Mouse (Mus musculus) MEL (cell line): ENCODE measurements around the gene Nucks1. TPM values are rescaled to one million over a fixed set of nuclear protein-coding genes. Genes with fewer than 3 reads are reported as not detected.

Experiments used
- DNase-seq: peaks from one replicate; pipeline ENCODE4 v3.0.0; 2011; ENCODE audit warnings: low read depth, low spot score
- H3K27ac ChIP-seq: 2 replicates; pipeline ENCODE4 v1.5.1; 2012; ENCODE audit warnings: low read depth, mild to moderate bottlenecking, control low read depth, low read length, moderate library complexity; ENCODE audit not compliant: control insufficient read depth
- H3K27me3 ChIP-seq, 2 experiments: fragments of 150-350 bp in 1 of 2; sonication (generic) in 1 of 2; 2 replicates each; pipeline ENCODE4 v1.6.1; 2012; ENCODE audit warnings: low read length in 2 of 2, mild to moderate bottlenecking in 2 of 2, improper control_type of control experiment in 1 of 2, moderate library complexity in 1 of 2; ENCODE audit not compliant: insufficient read depth in 2 of 2, control insufficient read depth in 1 of 2
- H3K36me3 ChIP-seq, 2 experiments: 2 replicates each; pipeline ENCODE4 v1.6.1; 2012 to 2014; ENCODE audit warnings: low read length in 2 of 2, improper control_type of control experiment in 1 of 2, inconsistent platforms in 1 of 2, mild to moderate bottlenecking in 1 of 2; ENCODE audit not compliant: insufficient read depth in 2 of 2, control insufficient read depth in 1 of 2
- H3K4me1 ChIP-seq, 2 experiments: fragments of 150-350 bp in 1 of 2; sonication (generic) in 1 of 2; 2 replicates each; pipeline ENCODE4 v1.6.1; 2012; ENCODE audit warnings: low read length in 2 of 2, improper control_type of control experiment in 1 of 2, mild to moderate bottlenecking in 1 of 2; ENCODE audit not compliant: insufficient read depth in 2 of 2, control insufficient read depth in 1 of 2
- H3K4me3 ChIP-seq, 2 experiments: fragments of 150-350 bp in 1 of 2; sonication (generic) in 1 of 2; 2 replicates each; pipeline ENCODE4 v1.5.1; 2012; ENCODE audit warnings: low read depth in 2 of 2, low read length in 2 of 2, mild to moderate bottlenecking in 2 of 2, moderate library complexity in 2 of 2, control low read depth in 1 of 2, improper control_type of control experiment in 1 of 2; ENCODE audit not compliant: control insufficient read depth in 1 of 2, insufficient read depth in 1 of 2
- H3K79me2 ChIP-seq: 2 replicates; pipeline ENCODE4 v1.6.1; 2012; ENCODE audit warnings: mild to moderate bottlenecking, low read length, moderate library complexity; ENCODE audit not compliant: control insufficient read depth, poor library complexity, insufficient read depth
- H3K9ac ChIP-seq: 2 replicates; pipeline ENCODE4 v1.6.1; 2012; ENCODE audit warnings: low read depth, mild to moderate bottlenecking, control low read depth, low read length, moderate library complexity; ENCODE audit not compliant: control insufficient read depth, poor library complexity, severe bottlenecking
- H3K9me3 ChIP-seq: fragments of 150-350 bp; sonication (generic); replicated peaks from 2 replicates; pipeline ENCODE4 v1.6.1; 2012; ENCODE audit warnings: mild to moderate bottlenecking, low read length, improper control_type of control experiment, moderate library complexity; ENCODE audit not compliant: insufficient read depth
- CHD1 ChIP-seq: IDR thresholded peaks from 2 replicates; pipeline ENCODE4 v1.6.1; 2012; ENCODE audit warnings: low read depth, mild to moderate bottlenecking, inconsistent platforms, low read length, improper control_type of control experiment
- E2F4 ChIP-seq: IDR thresholded peaks from 2 replicates; pipeline ENCODE4 v1.6.1; 2011; ENCODE audit warnings: low read depth, low read length, improper control_type of control experiment, borderline replicate concordance
- ETS1 ChIP-seq: IDR thresholded peaks from 2 replicates; pipeline ENCODE4 v1.6.1; 2012; ENCODE audit warnings: low read depth, mild to moderate bottlenecking, inconsistent platforms, low read length, improper control_type of control experiment, moderate library complexity
- HCFC1 ChIP-seq: IDR thresholded peaks from 2 replicates; pipeline ENCODE4 v1.6.1; 2012; ENCODE audit warnings: low read depth, mild to moderate bottlenecking, inconsistent platforms, low read length, improper control_type of control experiment, moderate library complexity
- JUND ChIP-seq: IDR thresholded peaks from 2 replicates; pipeline ENCODE4 v1.6.1; 2011; ENCODE audit warnings: low read depth, mild to moderate bottlenecking, improper control_type of control experiment, low read length
- KAT2A ChIP-seq: conservative IDR thresholded peaks from 2 replicates; pipeline ENCODE4 v1.6.1; 2012; ENCODE audit warnings: low read depth, low read length, improper control_type of control experiment, inconsistent platforms
- MAX ChIP-seq: IDR thresholded peaks from 2 replicates; pipeline ENCODE4 v1.6.1; 2011; ENCODE audit warnings: low read length, improper control_type of control experiment
- MAZ ChIP-seq: IDR thresholded peaks from 2 replicates; pipeline ENCODE4 v1.6.1; 2012; ENCODE audit warnings: low read depth, mild to moderate bottlenecking, inconsistent platforms, low read length, improper control_type of control experiment
- MXI1 ChIP-seq: IDR thresholded peaks from 2 replicates; pipeline ENCODE4 v1.6.1; 2011; ENCODE audit warnings: mild to moderate bottlenecking, low read depth, low read length, improper control_type of control experiment
- MYC ChIP-seq: IDR thresholded peaks from 2 replicates; pipeline ENCODE4 v1.6.1; 2011; ENCODE audit warnings: low read depth, mild to moderate bottlenecking, low read length, improper control_type of control experiment, moderate library complexity
- NELFE ChIP-seq: IDR thresholded peaks from 2 replicates; pipeline ENCODE4 v1.6.1; 2011; ENCODE audit warnings: low read depth, low read length, improper control_type of control experiment
- NRF1 ChIP-seq: IDR thresholded peaks from 2 replicates; pipeline ENCODE4 v1.6.1; 2014; ENCODE audit warnings: low read depth, mild to moderate bottlenecking, inconsistent platforms, low read length, improper control_type of control experiment, moderate library complexity; ENCODE audit not compliant: poor library complexity, insufficient read depth, severe bottlenecking
- POLR2A ChIP-seq, 2 experiments: IDR thresholded peaks; 2 replicates each; pipeline ENCODE4 v1.6.1; 2011 to 2012; ENCODE audit warnings: low read length in 2 of 2, mild to moderate bottlenecking in 2 of 2, control low read depth in 1 of 2, improper control_type of control experiment in 1 of 2, low read depth in 1 of 2, moderate library complexity in 1 of 2; ENCODE audit not compliant: control insufficient read depth in 1 of 2, insufficient read depth in 1 of 2, poor library complexity in 1 of 2
- POLR2AphosphoS2 ChIP-seq: IDR thresholded peaks from 2 replicates; pipeline ENCODE4 v1.6.1; 2011; ENCODE audit warnings: low read length, improper control_type of control experiment
- SIN3A ChIP-seq: IDR thresholded peaks from 2 replicates; pipeline ENCODE4 v1.6.1; 2012; ENCODE audit warnings: low read length, improper control_type of control experiment, inconsistent platforms
- USF2 ChIP-seq, 2 experiments: IDR thresholded peaks; 2 replicates each; pipeline ENCODE4 v1.6.1; 2011 to 2012; ENCODE audit warnings: improper control_type of control experiment in 2 of 2, low read length in 2 of 2, borderline replicate concordance in 1 of 2, inconsistent platforms in 1 of 2, low read depth in 1 of 2, mild to moderate bottlenecking in 1 of 2; ENCODE audit not compliant: insufficient read depth in 1 of 2
- ZC3H11A ChIP-seq: IDR thresholded peaks from 2 replicates; pipeline ENCODE4 v1.6.1; 2012; ENCODE audit warnings: low read depth, mild to moderate bottlenecking, inconsistent platforms, low read length, improper control_type of control experiment
- ZMIZ1 ChIP-seq: IDR thresholded peaks from 2 replicates; pipeline ENCODE4 v1.6.1; 2012; ENCODE audit warnings: low read depth, mild to moderate bottlenecking, inconsistent platforms, low read length, improper control_type of control experiment, moderate library complexity
- ZNF384 ChIP-seq: IDR thresholded peaks from 2 replicates; pipeline ENCODE4 v1.6.1; 2012; ENCODE audit warnings: low read depth, mild to moderate bottlenecking, inconsistent platforms, low read length, improper control_type of control experiment
- polyA plus RNA-seq, 2 experiments: library from polyadenylated mRNA; stranded (reverse) in 1 of 2; unstranded in 1 of 2; fragments of >175 nt in 1 of 2; fragments of >200 nt in 1 of 2; gene quantifications; 2 replicates each; pipeline versions ENCODE4 v1.2.1 to v1.2.4; 2012; ENCODE audit warnings: low replicate concordance in 2 of 2, low read depth in 1 of 2; ENCODE audit not compliant: insufficient read length in 2 of 2, insufficient read depth in 1 of 2, missing spikeins in 1 of 2
- total RNA-seq: library from RNA; depleted of rRNA; stranded (reverse); fragments of 300-350 nt; gene quantifications from 2 replicates; pipeline ENCODE4 v1.2.3, GENCODE M21; 2012

Nucks1 gene
- total and polyA plus RNA-seq, 3 experiments: 53.7 to 113 (median 84.0) TPM

DNA sequence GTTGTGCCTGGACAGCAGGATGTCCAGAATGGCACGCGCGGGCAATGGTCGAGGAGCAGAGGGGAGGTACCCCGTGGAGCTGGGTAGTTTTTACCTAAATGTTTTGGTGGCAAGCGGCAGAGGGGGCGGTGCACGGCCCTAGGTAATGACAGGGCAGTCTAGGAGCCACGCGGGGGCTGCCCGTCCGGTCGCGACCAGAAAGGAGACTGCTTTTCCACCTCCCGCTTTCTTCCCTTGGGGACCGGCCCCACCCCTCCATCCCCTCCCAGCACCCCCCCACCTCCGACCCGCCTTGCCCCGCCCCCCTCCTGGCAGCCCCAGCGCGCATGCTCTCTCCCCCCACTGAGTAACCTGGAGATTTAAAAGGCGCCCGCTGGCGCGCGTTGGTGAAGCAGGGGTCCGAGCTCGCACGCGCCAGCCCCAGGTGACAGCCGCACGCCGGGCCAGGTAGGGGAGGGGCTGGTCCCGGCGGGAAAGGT lies 52.3 kb downstream of the Nucks1 start, which contains the start of gene Slc45a3:
Gene Slc45a3 (plus strand): TSS at position 362 of the 479 bp plus-strand sequence.
- no peaks in the 10 kb centered on the region for H3K9me3 ChIP-seq
- peak within 1 kb of the TSS; percentile 76 for H3K9ac ChIP-seq
- no peaks in the 10 kb centered on the region for H3K27me3 ChIP-seq
- TF ChIP-seq NRF1 (peak; percentile 70), MXI1 (peak; percentile 83), CHD1 (no peak), ZNF384 (no peak), ZC3H11A (no peak), ZMIZ1 (peak; percentile 93), MYC (no peak), ETS1 (peak; percentile 14; the same call in 1 of the 2 replicates), JUND (no peak), POLR2A (IDR thresholded peaks at IDR 0.05; ENCODE audit: control insufficient read depth in 1 of 2, insufficient read depth in 1 of 2, low read depth in 1 of 2, low read length in 2 of 2, poor library complexity in 1 of 2) (peak in 1 of 2 experiments; percentile 76; a peak in 1 of 4 replicates), NELFE (peak; percentile 77), SIN3A (peak; percentile 67), POLR2AphosphoS2 (peak; percentile 81), MAZ (peak; percentile 89), HCFC1 (peak; percentile 7; the same call in 1 of the 2 replicates)
- H3K79me2 ChIP-seq: peaks cover 45% of the 10 kb centered on the region
- peaks cover 0 to 33% of the 10 kb centered on the region in 2 experiments; a peak in 2 of 4 replicates for H3K36me3 ChIP-seq
- peaks cover 17 to 23% of the 10 kb centered on the region in 2 experiments for H3K4me1 ChIP-seq
- H3K27ac ChIP-seq: peak within 1 kb of the TSS; percentile 76
- peak within 1 kb of the TSS; percentile 69 to 93 for H3K4me3 ChIP-seq
- peak; percentile 76 for DNase-seq

DNA sequence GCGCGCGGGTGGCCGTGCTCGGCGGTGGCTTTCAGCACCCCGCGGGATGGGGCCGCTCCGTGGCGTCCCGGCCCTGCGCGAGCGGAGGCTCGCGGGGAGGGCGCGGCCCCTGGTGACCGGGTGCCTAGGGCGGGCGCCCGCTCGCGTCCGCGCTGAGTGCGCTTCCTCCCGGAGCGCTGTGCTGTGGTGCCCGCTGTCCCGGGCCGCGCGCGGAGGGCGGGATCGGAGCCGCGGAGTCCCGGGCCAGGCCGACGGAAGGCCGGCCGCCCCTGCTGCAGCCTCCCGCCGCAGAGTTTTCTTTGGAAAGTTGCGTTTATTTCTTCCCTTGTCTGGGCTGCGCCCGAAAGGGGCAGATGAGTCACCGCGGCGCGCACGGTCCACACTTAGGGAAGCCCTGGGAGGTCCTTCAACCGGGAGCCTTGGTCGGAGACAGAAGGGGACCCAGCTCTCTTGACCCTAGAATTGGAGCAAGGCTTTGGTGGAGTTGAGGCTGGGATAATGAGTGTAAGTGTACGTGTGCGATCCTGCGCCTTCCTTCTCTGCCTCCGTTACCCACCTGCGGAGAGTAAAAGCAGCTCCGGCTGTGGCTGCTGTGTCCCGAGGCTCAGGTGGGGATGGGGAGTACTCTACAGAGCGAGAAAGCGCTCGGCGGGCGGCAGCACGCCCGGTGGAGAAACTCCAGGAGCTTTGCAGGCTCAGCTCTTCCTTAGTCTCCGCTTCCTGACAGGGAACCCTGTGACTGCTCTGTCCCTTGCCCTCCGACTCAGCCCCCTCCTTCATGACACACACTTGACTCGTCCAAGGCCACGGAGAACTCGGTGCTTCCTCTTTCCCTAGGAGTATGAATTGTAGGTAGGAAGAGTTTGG lies 53.0 kb downstream of the Nucks1 start:
- Histone ChIP-seq H3K4me3 (peak overlapping the region; percentile 69 to 93), H3K9ac (peak overlapping the region; percentile 74), H3K27ac (peak overlapping the region; percentile 76), H3K27me3 (no peaks in the 10 kb centered on the region), H3K9me3 (no peaks in the 10 kb centered on the region), H3K36me3 (peaks cover 0 to 36% of the 10 kb centered on the region in 2 experiments; a peak in 3 of 4 replicates), H3K4me1 (peaks cover 24% of the 10 kb centered on the region in 2 experiments), H3K79me2 (peaks cover 50% of the 10 kb centered on the region)
- no peak for TF ChIP-seq MAX
- no peak for TF ChIP-seq MYC
- TF ChIP-seq KAT2A: no peak
- TF ChIP-seq E2F4: no peak
- TF ChIP-seq USF2 (IDR thresholded peaks at IDR 0.05; ENCODE audit: borderline replicate concordance in 1 of 2, insufficient read depth in 1 of 2, low read depth in 1 of 2, low read length in 2 of 2): no peak
- DNase-seq: peak; percentile 77
